Mouse (Mus musculus) telencephalon, adult 2 months (tissue): ENCODE measurements around the gene Rasgrp3.
"Not testable (repeated sequence)": the region's sequence is repeated elsewhere in the genome, so short reads cannot be mapped to it uniquely, and the experiment has no call there.

Source experiments
- DNase-seq: peaks from one replicate; pipeline ENCODE4 v3.0.0-alpha.2; 2011; ENCODE audit warnings: low read depth, low spot score

Rasgrp3 gene

GRCm38 (mm10) chr17:75461771-75462170 lies 26.1 kb downstream of the Rasgrp3 start:
- DNase-seq, result no peak

GRCm38 (mm10) chr17:75463223-75463622 lies 27.5 kb downstream of the Rasgrp3 start:
- DNase-seq, result not testable (repeated sequence)

- no peak for DNase-seq
Observed at GRCm38 (mm10) chr17:75463645-75464044, 27.9 kb downstream of the Rasgrp3 start.

GRCm38 (mm10) chr17:75464331-75464982 lies 28.8 kb downstream of the Rasgrp3 start:
- DNase-seq, result no peak

GRCm38 (mm10) chr17:75464983-75465634 lies 29.4 kb downstream of the Rasgrp3 start:
- peak; percentile 81 for DNase-seq

GRCm38 (mm10) chr17:75465635-75465997 lies 29.9 kb downstream of the Rasgrp3 start:
- no peak for DNase-seq

- no peak for DNase-seq
Observed at GRCm38 (mm10) chr17:75466948-75467347, 31.3 kb downstream of the Rasgrp3 start.

GRCm38 (mm10) chr17:75467526-75467925 lies 31.8 kb downstream of the Rasgrp3 start:
- DNase-seq, result no peak

GRCm38 (mm10) chr17:75468479-75469114 lies 32.9 kb downstream of the Rasgrp3 start:
- DNase-seq, result no peak

GRCm38 (mm10) chr17:75470325-75470724 lies 34.6 kb downstream of the Rasgrp3 start:
- DNase-seq, result no peak

- no peak for DNase-seq
Observed at GRCm38 (mm10) chr17:75470885-75471610, 35.4 kb downstream of the Rasgrp3 start.

GRCm38 (mm10) chr17:75471644-75472253 lies 36.1 kb downstream of the Rasgrp3 start:
- DNase-seq, result no peak

- DNase-seq, result no peak
Observed at GRCm38 (mm10) chr17:75472379-75472778, 36.7 kb downstream of the Rasgrp3 start.

- DNase-seq, result no peak
Observed at GRCm38 (mm10) chr17:75475985-75476384, 40.3 kb downstream of the Rasgrp3 start.

- DNase-seq, result no peak
Observed at GRCm38 (mm10) chr17:75476736-75477416, 41.2 kb downstream of the Rasgrp3 start.

GRCm38 (mm10) chr17:75477655-75478054 lies 42.0 kb downstream of the Rasgrp3 start:
- no peak for DNase-seq

- DNase-seq, result no peak
Observed at GRCm38 (mm10) chr17:75478836-75479235, 43.1 kb downstream of the Rasgrp3 start.

- DNase-seq, result no peak
Observed at GRCm38 (mm10) chr17:75479663-75480062, 44.0 kb downstream of the Rasgrp3 start.

GRCm38 (mm10) chr17:75480379-75480778 lies 44.7 kb downstream of the Rasgrp3 start:
- no peak for DNase-seq

GRCm38 (mm10) chr17:75486205-75486604 lies 50.5 kb downstream of the Rasgrp3 start:
- peak; percentile 55 for DNase-seq

- DNase-seq, result no peak
Observed at GRCm38 (mm10) chr17:75495213-75495612, 59.5 kb downstream of the Rasgrp3 start.
